Mouse (Mus musculus): Measurements from ENCODE around the gene Espnl. TPM values are rescaled to one million over a fixed set of nuclear protein-coding genes. Genes with fewer than 3 reads are reported as not detected.

The Espnl gene
- polyA plus RNA-seq, 1 experiment from 2014 or later = 0.04 TPM

Other genes with a start within 250 kb of the Espnl start
- gene Rbm44, start 177.0 kb upstream of the Espnl start, polyA plus RNA-seq (2015; fragmentation: Nextera tagmentation; extraction: Ambion mirVana) = 1.0 and 1.7 TPM in 2 replicates
- 7.8 and 8.3 TPM in 2 replicates for gene Ramp1, start 142.3 kb upstream of the Espnl start, polyA plus RNA-seq (2015; fragmentation: Nextera tagmentation; extraction: Ambion mirVana)
- 70.0 and 70.3 TPM in 2 replicates for gene Ube2f, start 71.8 kb upstream of the Espnl start, polyA plus RNA-seq (2015; fragmentation: Nextera tagmentation; extraction: Ambion mirVana)
- gene Scly, start 23.7 kb upstream of the Espnl start, polyA plus RNA-seq (2015; fragmentation: Nextera tagmentation; extraction: Ambion mirVana) = 13.9 and 14.2 TPM in 2 replicates
- gene Klhl30, start 28.9 kb downstream of the Espnl start, polyA plus RNA-seq (2015; fragmentation: Nextera tagmentation; extraction: Ambion mirVana) = 1.6 and 2.3 TPM in 2 replicates
- 3.3 and 3.5 TPM in 2 replicates for gene Erfe, start 44.4 kb downstream of the Espnl start, polyA plus RNA-seq (2015; fragmentation: Nextera tagmentation; extraction: Ambion mirVana)
- gene Ilkap, start 76.7 kb downstream of the Espnl start, polyA plus RNA-seq (2015; fragmentation: Nextera tagmentation; extraction: Ambion mirVana) = 146 and 149 TPM in 2 replicates
- gene Hes6, start 92.0 kb downstream of the Espnl start, polyA plus RNA-seq (2015; fragmentation: Nextera tagmentation; extraction: Ambion mirVana) = 85.4 and 91.3 TPM in 2 replicates
- gene Per2, start 137.2 kb downstream of the Espnl start, polyA plus RNA-seq (2015; fragmentation: Nextera tagmentation; extraction: Ambion mirVana) = 8.2 and 11.4 TPM in 2 replicates
- 11.0 and 11.5 TPM in 2 replicates for gene Traf3ip1, start 172.6 kb downstream of the Espnl start, polyA plus RNA-seq (2015; fragmentation: Nextera tagmentation; extraction: Ambion mirVana)
- 5.9 and 6.2 TPM in 2 replicates for gene Asb1, start 218.5 kb downstream of the Espnl start, polyA plus RNA-seq (2015; fragmentation: Nextera tagmentation; extraction: Ambion mirVana)